25 mouse cellular contexts compared by ENCODE assay signal in genomic region chr2:84537957-84538356, GRCm38 (mm10).
DNase-seq lines count a peak whose midpoint lies in the region; ATAC-seq and TF ChIP-seq lines count a peak whose summit lies in the region.
"Had no signal": no experiment of that assay in that cellular context is flagged by ENCODE, and none has a peak within 500 bp of the region (broad histone marks: within the 10 kb centered on the region; RNA-seq: fewer than 3 reads in every experiment).

No protein-coding gene starts in this region.

- H3K4me2 ChIP-seq in hindbrain, embryonic 16.5 days (ENCODE audit: low read length): no peak overlapping the region
- no peak overlapping the region for H3K4me2 ChIP-seq in hindbrain, embryonic 11.5 days (replicated peaks; ENCODE audit: low read depth, low read length)
- H3K4me2 ChIP-seq in midbrain, postnatal 0 days (ENCODE audit: low read depth, low read length, poor library complexity, severe bottlenecking): no peak overlapping the region
- H3K4me2 ChIP-seq in midbrain, embryonic 14.5 days (ENCODE audit: low read length): no peak overlapping the region
- H3K4me2 ChIP-seq: heart, embryonic 13.5 days; hindbrain, embryonic 13.5 days; intestine, embryonic 15.5 days had no signal

- H3K4me1 ChIP-seq in hindbrain, embryonic 16.5 days (ENCODE audit: control insufficient read depth, insufficient read depth, low read depth, low read length): no peaks in the 10 kb centered on the region
- no peaks in the 10 kb centered on the region for H3K4me1 ChIP-seq in hindbrain, embryonic 11.5 days (replicated peaks; ENCODE audit: control insufficient read depth, insufficient read depth, low read length)
- H3K4me1 ChIP-seq in midbrain, postnatal 0 days (ENCODE audit: insufficient read depth, low read length): no peaks in the 10 kb centered on the region
- no peaks in the 10 kb centered on the region for H3K4me1 ChIP-seq in midbrain, embryonic 14.5 days (ENCODE audit: control insufficient read depth, insufficient read depth, low read length)
- H3K4me1 ChIP-seq: forebrain, embryonic 10.5 days; heart, embryonic 10.5 days; heart, embryonic 13.5 days; hindbrain, embryonic 13.5 days; intestine, embryonic 15.5 days had no signal

- no peak overlapping the region for H3K27ac ChIP-seq in hindbrain, embryonic 16.5 days (ENCODE audit: low read depth, low read length)
- H3K27ac ChIP-seq in hindbrain, embryonic 11.5 days (ENCODE audit: low read depth, low read length): no peak overlapping the region
- H3K27ac ChIP-seq in midbrain, postnatal 0 days (ENCODE audit: low read depth, low read length): no peak overlapping the region
- H3K27ac ChIP-seq in midbrain, embryonic 14.5 days (replicated peaks; ENCODE audit: low read depth, low read length): no peak overlapping the region
- H3K27ac ChIP-seq: forebrain, embryonic 10.5 days; gastrocnemius, adult 2 months; heart, adult 2 months; heart, embryonic 10.5 days; heart, embryonic 13.5 days; hindbrain, embryonic 13.5 days; intestine, embryonic 15.5 days had no signal

- no peaks in the 10 kb centered on the region for H3K9me3 ChIP-seq in hindbrain, embryonic 16.5 days (ENCODE audit: control insufficient read depth, low read length)
- no peaks in the 10 kb centered on the region for H3K9me3 ChIP-seq in hindbrain, embryonic 11.5 days (ENCODE audit: control insufficient read depth, low read length)
- H3K9me3 ChIP-seq in midbrain, postnatal 0 days (ENCODE audit: low read length): no peaks in the 10 kb centered on the region
- no peaks in the 10 kb centered on the region for H3K9me3 ChIP-seq in midbrain, embryonic 14.5 days (ENCODE audit: control insufficient read depth, low read length)
- H3K9me3 ChIP-seq: forebrain, embryonic 10.5 days; heart, embryonic 10.5 days; heart, embryonic 13.5 days; hindbrain, embryonic 13.5 days; intestine, embryonic 15.5 days had no signal

- no peak for DNase-seq in hindbrain, embryonic 11.5 days (ENCODE audit: low spot score)
- peak; percentile 30 for DNase-seq in midbrain, postnatal 0 days (ENCODE audit: low spot score)
- no peak for DNase-seq in midbrain, embryonic 14.5 days
- no peak for DNase-seq in gastrocnemius, postnatal 4 days (ENCODE audit: low spot score in 2 of 2)
- DNase-seq: adrenal gland, adult 2 months; adrenal gland, postnatal 14 days; cerebellum, adult 11-12 months; cerebellum, adult 8-10 months; cerebellum, postnatal 10 days; cerebellum, postnatal 36 days; gastrocnemius, adult 2 months; gastrocnemius, postnatal 14 days; heart, adult 2 months; heart, postnatal 14 days; kidney, adult 18-20 months had no signal

- H3K27me3 ChIP-seq in hindbrain, embryonic 16.5 days (replicated peaks; ENCODE audit: control insufficient read depth, insufficient read depth, low read length): no peaks in the 10 kb centered on the region
- no peaks in the 10 kb centered on the region for H3K27me3 ChIP-seq in hindbrain, embryonic 11.5 days (ENCODE audit: control insufficient read depth, insufficient read depth, low read length)
- no peaks in the 10 kb centered on the region for H3K27me3 ChIP-seq in midbrain, postnatal 0 days (ENCODE audit: insufficient read depth, low read length)
- no peaks in the 10 kb centered on the region for H3K27me3 ChIP-seq in midbrain, embryonic 14.5 days (ENCODE audit: control insufficient read depth, insufficient read depth, low read length)
- H3K27me3 ChIP-seq: heart, embryonic 13.5 days; hindbrain, embryonic 13.5 days; intestine, embryonic 15.5 days had no signal

- TF ChIP-seq CTCF in midbrain, postnatal 0 days (IDR thresholded peaks at IDR 0.05): no peak

- 74% methylated on average over 4 of the region's 4 CpGs for WGBS in hindbrain, embryonic 16.5 days
- 83% methylated on average over 4 of the region's 4 CpGs for WGBS in hindbrain, embryonic 11.5 days
- 67% methylated on average over 4 of the region's 4 CpGs for WGBS in midbrain, postnatal 0 days
- WGBS in midbrain, embryonic 14.5 days: 81% methylated on average over 4 of the region's 4 CpGs

- ATAC-seq in hindbrain, embryonic 16.5 days: peak; percentile 63; the same call in 1 of the 2 replicates
- ATAC-seq in hindbrain, embryonic 11.5 days (ENCODE audit: low FRiP score): no peak
- ATAC-seq in midbrain, postnatal 0 days (ENCODE audit: low FRiP score): no peak
- no peak for ATAC-seq in midbrain, embryonic 14.5 days (ENCODE audit: low FRiP score, low TSS enrichment)
- peak; percentile 52 for ATAC-seq in common myeloid progenitor, adult 5-6 weeks (replicated peaks; ENCODE audit: low read depth, poor library complexity, severe bottlenecking)
- ATAC-seq in megakaryocyte progenitor cell, adult 5-6 weeks (replicated peaks; ENCODE audit: poor library complexity): 0 out of 2 replicates have a peak, but pooled peaks have one; percentile 15
- ATAC-seq: CD4-positive, CD25-positive, alpha-beta regulatory T cell, adult 4 months; forebrain, embryonic 14.5 days; intestine, embryonic 15.5 days had no signal

- no peak overlapping the region for H3K4me3 ChIP-seq in hindbrain, embryonic 16.5 days (ENCODE audit: low read length)
- no peak overlapping the region for H3K4me3 ChIP-seq in hindbrain, embryonic 11.5 days (ENCODE audit: low read depth, low read length)
- no peak overlapping the region for H3K4me3 ChIP-seq in midbrain, postnatal 0 days (ENCODE audit: low read depth, low read length)
- no peak overlapping the region for H3K4me3 ChIP-seq in midbrain, embryonic 14.5 days (replicated peaks; ENCODE audit: low read depth, low read length)
- H3K4me3 ChIP-seq: forebrain, embryonic 10.5 days; gastrocnemius, adult 2 months; heart, adult 2 months; heart, embryonic 10.5 days; heart, embryonic 13.5 days; hindbrain, embryonic 13.5 days; intestine, embryonic 15.5 days had no signal

- H3K9ac ChIP-seq in hindbrain, embryonic 16.5 days (ENCODE audit: low read depth, low read length): no peak overlapping the region
- H3K9ac ChIP-seq in hindbrain, embryonic 11.5 days (ENCODE audit: low read depth, low read length): no peak overlapping the region
- no peak overlapping the region for H3K9ac ChIP-seq in midbrain, postnatal 0 days (replicated peaks; ENCODE audit: low read length, poor library complexity, severe bottlenecking)
- no peak overlapping the region for H3K9ac ChIP-seq in midbrain, embryonic 14.5 days (replicated peaks; ENCODE audit: low read length)
- H3K9ac ChIP-seq: heart, embryonic 13.5 days; hindbrain, embryonic 13.5 days; intestine, embryonic 15.5 days had no signal

- H3K36me3 ChIP-seq in hindbrain, embryonic 16.5 days (ENCODE audit: control insufficient read depth, insufficient read depth, low read length): no peaks in the 10 kb centered on the region
- no peaks in the 10 kb centered on the region for H3K36me3 ChIP-seq in hindbrain, embryonic 11.5 days (ENCODE audit: control insufficient read depth, insufficient read depth, low read length)
- no peaks in the 10 kb centered on the region for H3K36me3 ChIP-seq in midbrain, postnatal 0 days (ENCODE audit: insufficient read depth, low read length)
- no peaks in the 10 kb centered on the region for H3K36me3 ChIP-seq in midbrain, embryonic 14.5 days (ENCODE audit: control insufficient read depth, insufficient read depth, low read length)
- H3K36me3 ChIP-seq: forebrain, embryonic 10.5 days; heart, embryonic 10.5 days; heart, embryonic 13.5 days; hindbrain, embryonic 13.5 days; intestine, embryonic 15.5 days had no signal

Comparison
In these comparisons a context has a peak if more than half of its experiments do, and no peak if none do; other contexts are left out.
1. ATAC-seq: peak in hindbrain, embryonic 16.5 days (single experiment), common myeloid progenitor, adult 5-6 weeks (single experiment) and megakaryocyte progenitor cell, adult 5-6 weeks (single experiment); none in hindbrain, embryonic 11.5 days (single experiment), midbrain, postnatal 0 days (single experiment) and midbrain, embryonic 14.5 days (single experiment).